Mouse (Mus musculus): ENCODE data around the gene Prmt7.
"Not testable (repeated sequence)": the region's sequence is repeated elsewhere in the genome, so short reads cannot be mapped to it uniquely, and the experiment has no call there.

The Prmt7 gene

DNA sequence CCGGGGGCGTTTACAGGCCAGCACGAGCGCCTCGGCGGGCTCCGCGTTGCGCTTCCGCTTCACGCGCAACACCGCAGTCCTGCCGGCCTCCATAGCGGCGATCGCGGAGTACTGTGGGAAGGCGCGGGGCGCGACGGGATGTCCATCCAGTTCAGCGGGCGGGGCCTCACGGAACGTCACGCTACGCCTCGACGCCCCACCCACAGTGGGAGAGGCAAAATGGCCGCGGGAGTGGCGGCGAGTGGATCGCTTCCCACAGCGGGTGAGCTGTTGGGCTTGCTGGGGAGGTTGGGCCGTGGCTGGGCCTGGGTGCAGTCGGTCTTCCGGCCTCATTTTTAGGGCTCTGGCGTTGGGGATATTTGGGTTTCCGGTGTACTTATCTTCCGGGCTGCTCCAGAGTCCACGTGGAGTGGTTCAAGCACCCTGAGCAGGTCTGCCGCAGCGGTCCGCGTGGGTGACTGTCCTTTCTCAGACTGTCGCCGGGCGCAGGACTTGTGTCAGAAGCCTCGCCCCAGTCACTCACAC is at the start of gene Prmt7, which contains the start of gene Slc7a6os:
TSS of gene Prmt7 (plus strand) at position 116 of the 525 bp plus-strand sequence.
TSS of gene Slc7a6os (minus strand) at position 115 of the 525 bp plus-strand sequence.
- DNase-seq (ENCODE audit: extremely low spot score): peak; percentile 94

DNA sequence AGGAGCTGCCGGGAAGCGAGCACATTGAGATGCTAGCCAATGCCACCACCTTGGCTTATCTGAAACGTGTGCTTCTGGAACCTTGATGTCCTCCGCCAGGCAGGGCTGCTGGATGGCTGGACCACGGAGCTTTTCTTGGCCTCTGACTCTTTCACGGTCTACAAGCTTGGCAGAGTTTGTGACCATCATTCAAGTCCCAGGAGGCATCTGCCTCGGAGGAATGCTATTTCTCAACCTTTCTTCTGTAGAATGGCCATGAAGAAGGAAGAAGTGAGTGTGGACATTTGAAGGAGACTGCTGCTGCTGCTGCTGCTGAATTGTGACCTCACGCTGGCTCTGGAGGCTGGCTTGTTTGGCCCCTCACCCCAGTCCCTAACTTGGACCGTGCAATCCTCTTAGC is 47.5 kb upstream of the Prmt7 start:
- DNase-seq (ENCODE audit: extremely low spot score): no peak

DNA sequence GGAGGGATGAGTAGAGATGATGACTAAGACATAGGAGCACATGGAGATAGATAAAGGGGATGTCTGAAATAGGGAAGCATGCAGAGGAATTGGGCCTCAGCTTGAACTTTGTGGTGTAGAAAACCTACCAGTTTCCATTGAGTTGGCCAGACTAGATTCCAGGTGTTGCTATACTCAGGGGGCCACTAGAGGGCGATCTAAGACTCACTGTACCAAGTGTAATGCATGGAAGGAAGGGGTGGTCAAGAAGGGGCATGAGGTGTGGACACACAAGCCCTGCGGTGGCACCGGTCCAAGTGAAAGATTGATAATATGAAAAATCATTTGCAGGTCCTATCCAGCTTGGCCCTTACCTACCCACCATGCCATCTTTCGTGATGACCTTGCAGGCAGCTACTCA is 45.3 kb upstream of the Prmt7 start:
- DNase-seq (ENCODE audit: extremely low spot score): peak; percentile 70

DNA sequence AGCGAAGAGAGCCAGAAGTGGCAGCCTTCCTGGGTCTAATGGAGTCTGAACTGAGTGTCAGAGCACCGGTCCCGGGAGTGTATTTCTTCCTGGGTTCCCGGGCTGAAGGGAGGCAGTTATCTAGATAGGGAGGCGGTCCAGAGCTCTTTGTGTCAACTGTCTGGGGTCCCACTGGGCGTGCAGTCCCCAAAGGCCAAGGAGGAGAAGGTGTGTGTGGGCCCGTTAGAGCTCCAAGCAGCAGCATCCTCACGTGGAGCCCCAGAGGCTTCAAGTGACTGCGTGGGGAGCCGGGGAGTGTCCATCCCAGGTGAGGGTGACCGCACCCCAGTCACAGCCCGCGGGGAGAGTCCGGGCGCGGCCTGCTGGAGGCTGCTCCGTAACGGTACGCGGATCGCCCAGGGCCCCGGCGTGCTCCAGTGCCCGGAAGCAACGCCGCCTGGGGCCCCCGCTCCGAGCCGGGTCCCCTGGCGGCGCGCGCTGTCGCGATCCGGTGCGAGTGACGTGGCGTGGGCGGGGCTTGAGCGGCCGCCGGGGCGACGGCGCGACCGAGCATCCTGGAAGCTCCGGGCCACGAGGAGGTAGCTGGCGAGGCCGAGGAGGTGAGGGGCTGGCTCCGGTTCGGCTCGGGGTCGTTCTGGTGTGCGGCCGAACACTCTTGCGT is 42.2 kb upstream of the Prmt7 start, which contains the start of gene Slc7a6:
TSS of gene Slc7a6 (plus strand) at position 502 of the 661 bp plus-strand sequence.
- peak; percentile 87 for DNase-seq (ENCODE audit: extremely low spot score)

DNA sequence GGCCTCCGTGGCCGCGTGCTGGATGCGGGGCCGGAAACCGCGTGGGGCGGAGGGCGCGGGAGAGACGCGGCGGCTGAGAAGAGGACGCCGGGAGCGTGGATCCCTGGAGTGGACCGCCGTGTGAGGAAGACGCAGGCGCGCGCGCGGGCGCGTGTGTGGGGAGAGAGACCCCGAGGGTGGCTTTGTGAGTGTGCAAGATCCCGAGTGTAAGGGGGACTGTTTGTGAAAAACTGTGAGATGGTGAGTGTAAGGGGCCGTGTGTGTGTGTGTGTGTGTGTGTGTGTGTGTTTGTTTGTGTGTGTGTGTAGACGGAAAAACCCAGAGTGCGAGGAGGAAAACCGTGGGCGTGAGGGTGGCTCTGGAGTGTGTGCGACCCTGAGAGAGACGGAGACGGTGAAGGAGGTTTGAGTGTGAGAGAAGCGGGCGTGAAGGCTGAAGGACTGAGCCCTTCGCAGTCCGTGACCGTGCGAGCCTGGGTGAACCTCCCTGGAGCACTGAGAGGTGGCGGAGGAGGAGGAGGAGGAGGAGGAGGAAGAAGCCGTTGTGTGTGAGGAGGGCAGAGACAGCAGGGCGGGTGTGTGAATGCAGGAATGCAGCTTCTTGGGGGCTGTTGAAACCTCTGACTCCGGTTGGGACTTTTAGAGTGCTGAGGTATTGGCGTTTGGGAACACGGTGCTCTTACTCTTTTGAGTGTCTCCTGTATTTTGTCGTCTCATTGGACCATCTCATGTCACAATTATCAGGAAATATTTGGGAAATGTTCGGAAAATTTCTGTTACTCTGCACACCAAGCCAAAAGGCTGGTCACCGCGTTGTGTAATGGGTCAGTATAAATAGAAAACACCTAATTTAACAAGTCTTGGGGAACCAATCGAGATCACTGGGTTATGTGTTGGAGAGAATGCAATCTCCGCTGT is 41.5 kb upstream of the Prmt7 start:
- peak; percentile 64 for DNase-seq (ENCODE audit: extremely low spot score)

DNA sequence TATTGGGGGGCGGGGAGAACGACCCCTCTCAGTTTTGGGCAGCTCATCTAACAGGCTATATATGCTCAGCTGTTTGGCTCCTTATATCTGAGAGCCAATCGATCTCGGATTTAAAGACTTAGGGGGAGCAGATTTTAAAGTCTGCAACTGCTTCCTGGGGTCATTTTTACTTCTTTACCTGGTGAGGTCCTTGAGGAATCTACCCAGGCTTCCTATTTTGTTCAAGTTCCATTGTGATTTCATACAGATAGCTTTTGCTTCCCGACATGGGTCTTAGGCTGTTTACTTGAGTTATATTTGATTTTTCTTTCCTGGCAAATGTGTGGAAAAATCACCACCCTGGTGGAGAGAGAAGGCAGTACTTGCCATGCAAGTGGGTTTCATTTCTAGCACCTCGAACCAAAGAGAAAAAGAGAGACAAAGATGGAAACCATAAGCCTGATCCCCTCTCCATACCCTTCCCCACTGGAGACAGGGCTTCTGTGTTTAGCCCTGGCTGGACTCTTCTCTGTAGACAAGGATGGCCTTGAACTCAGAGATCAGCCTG is 40.7 kb upstream of the Prmt7 start:
- DNase-seq (ENCODE audit: extremely low spot score): no peak

DNA sequence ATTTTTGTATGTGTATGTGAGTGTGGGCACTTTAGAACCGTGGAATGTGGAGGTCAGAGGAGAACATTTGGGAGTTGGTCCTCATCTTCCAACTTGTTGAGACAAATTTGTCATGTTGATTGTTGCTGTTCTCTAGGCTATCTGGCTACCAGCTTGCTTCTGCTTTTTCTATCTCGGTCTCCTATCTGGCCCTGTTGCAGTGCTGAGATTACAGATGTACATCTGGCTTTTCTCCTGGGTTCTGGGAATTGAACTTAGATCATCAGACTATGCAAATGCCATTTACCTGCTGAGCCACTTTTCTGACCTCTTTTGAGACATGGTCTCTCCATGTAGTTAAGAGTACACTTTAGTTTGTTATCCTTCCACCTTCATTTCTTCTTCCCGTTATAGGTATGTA is 37.2 kb upstream of the Prmt7 start:
- no peak for DNase-seq (ENCODE audit: extremely low spot score)

DNA sequence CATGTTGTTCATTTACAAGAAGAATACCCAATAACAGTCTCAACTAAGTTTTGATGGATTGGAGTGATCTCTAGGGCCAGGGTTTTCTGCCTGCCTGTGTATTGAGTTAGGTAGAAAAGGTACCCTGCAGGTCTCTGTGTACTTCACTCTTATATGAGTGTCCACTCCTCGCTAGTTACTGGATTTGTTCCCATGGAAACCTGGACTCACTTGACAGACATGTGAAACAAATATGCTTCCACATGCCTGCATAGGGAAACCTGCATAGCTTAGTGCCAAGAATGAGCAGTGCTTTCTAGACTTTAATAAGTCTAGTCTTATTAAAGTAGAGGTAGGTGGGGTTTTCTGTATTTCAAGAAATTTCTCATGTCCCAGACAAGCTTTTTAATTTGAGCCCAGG is 33.8 kb upstream of the Prmt7 start:
- DNase-seq (ENCODE audit: extremely low spot score): no peak

DNA sequence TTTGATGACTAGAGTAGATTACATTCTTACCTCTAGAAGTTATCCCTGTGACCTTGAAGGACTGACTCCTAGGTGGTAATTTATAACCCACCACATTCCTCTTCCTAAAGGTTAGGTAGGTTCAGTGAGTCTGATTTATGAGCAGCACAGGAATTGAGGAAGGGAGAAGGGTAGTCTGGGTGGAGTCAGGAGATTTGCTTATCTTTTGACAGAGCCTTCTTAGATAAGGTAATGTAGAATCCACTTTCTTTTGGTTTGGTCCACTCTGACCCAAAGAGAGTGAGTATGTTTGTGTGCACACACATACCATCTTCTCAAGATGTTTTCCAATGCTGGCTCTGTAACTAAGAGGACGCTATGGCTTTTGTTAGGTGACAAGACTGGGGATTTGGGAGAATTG is 33.1 kb upstream of the Prmt7 start:
- no peak for DNase-seq (ENCODE audit: extremely low spot score)

DNA sequence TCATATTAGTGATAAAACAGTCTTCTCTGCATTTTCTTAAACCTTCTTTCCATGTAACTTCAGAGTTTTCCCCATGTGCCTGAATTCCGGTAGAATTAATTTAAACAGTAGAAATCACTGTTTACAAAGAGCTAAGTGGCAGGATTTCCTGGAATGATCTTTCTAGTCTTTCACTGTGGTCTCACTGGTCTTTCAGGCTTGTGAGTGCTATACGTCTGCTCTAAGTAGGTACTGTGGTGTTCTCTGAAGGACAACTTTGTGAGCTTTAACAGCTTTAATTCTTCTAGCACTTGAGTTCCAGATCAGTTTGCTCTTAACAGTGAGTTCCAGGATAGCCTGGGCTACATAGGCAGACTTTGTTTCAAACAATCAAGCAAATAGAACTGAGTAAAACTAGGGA is 32.3 kb upstream of the Prmt7 start:
- no peak for DNase-seq (ENCODE audit: extremely low spot score)

DNA sequence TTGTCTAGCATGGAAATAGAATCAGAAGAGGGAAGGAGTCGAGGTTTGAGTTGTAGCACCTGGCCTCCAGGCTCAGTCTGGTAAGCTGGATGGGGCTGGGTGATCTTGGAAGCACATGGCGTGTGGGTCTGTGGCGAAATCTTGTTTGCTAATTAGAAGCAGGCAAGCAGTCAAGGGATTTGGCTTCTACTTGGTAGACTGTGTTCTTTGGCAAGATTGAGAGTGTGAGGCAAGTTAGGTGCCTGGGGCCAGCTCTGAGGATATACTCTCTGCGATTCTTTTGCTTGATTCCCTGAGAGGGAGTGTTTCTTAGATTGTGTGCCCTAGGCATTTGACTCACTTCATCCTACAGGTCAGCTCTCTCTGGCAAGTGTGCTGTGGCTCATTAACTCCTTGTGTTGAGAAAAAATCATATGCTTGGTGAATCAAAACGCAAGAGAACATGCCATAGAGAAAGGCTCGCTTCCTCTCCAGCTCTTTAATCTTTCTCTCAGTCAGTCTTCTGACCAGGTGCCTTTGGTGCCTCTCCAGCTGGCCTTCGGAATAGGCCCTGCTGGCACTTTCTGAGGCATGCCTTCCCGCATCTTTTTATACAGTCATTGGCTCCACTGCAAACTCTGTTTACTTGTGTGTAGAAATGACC is 25.0 kb upstream of the Prmt7 start:
- DNase-seq (ENCODE audit: extremely low spot score): no peak

DNA sequence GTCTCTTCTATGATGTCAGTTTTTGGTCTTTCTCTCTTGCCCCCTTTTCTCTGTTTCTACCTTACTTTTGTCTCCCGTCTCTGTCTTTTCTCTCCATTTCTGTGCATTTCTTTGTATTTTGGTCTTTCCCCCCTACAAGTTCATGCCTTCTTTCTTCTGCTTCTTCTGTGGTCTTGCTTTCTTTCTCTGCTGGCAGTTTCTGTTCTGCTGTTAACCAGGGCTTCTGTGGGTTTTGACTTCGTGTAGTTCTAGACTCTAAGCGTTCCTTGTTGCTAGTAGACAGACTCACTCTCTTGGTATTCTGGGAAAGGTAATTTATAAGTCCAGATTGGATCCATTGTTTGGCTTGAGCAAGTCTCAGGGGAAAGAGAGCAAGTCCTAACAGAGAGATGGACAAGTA is 24.3 kb upstream of the Prmt7 start:
- no peak for DNase-seq (ENCODE audit: extremely low spot score)

DNA sequence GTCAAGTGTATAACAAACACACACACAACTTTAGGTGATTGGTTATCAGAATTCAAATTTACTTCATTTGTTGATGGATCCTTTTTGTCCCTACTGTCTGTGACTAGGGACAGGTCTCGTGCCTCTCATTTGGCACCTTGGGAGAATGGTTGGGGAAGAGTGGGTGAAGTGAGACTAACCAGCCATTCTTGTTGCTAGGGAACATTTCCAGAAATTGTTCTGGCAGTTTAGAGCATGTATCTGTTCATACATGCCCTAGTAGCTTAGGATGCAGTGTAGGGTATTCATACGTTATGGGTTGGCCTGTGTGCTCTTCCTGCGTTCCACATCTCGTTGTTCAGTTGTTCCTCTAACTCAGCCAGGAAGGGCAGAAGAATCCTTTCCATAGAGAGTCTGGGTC is 21.6 kb upstream of the Prmt7 start:
- DNase-seq (ENCODE audit: extremely low spot score): no peak

DNA sequence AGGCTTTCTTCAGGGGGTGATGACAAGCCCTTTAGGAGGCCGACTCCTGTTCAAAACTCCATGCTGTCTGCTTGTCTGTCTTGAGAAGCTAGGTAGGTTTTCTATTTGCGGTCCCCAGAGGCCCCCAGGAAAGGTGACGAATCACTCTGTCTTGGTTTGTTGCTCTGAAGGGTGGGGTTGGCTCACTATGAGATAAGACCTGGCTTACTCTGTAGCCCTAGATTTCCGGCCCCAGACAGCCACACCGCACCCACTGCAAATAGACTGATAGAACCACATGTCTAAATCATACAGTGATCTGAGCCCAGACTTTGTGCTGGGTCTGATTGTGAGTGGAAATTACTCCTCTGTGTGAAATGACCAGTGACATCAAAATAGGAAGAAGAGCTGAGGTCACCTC is 19.1 kb upstream of the Prmt7 start:
- DNase-seq (ENCODE audit: extremely low spot score): no peak

DNA sequence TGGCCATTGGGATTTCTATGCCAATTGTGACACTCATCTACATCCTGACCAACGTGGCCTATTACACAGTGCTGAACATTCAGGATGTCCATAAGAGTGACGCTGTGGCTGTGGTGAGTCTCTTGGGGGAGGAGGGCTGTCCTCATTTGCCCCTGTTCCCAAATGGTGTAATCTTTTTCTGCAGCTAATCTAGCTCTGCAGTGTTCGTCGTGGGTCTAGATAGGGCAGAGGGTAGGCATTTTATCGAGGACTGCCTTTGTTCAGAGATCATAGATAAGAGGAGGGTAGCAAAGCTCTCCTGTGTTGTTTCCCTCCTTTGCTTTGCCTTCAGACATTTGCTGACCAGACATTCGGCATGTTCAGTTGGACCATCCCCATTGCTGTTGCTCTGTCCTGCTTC is 17.6 kb upstream of the Prmt7 start:
- DNase-seq (ENCODE audit: extremely low spot score): no peak

DNA sequence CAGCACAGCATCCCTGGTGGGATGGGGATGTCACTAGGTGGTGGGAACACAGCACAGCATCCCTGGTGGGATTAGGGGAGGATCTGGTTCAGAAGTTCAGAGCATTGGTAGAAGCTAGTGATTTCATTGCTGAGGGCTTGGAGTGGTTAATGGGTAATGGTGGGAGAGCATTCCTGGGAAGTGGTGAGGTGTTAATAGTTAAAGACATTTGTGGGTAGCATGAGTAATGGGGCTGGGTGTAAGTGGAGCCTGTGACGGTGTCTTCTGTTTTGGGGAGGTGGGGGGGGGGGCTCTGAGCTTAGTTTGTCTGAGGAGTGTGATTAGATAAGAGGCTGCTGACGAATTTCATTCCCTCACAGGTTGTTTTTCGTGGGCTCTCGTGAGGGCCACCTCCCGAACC is 16.7 kb upstream of the Prmt7 start:
- no peak for DNase-seq (ENCODE audit: extremely low spot score)

DNA sequence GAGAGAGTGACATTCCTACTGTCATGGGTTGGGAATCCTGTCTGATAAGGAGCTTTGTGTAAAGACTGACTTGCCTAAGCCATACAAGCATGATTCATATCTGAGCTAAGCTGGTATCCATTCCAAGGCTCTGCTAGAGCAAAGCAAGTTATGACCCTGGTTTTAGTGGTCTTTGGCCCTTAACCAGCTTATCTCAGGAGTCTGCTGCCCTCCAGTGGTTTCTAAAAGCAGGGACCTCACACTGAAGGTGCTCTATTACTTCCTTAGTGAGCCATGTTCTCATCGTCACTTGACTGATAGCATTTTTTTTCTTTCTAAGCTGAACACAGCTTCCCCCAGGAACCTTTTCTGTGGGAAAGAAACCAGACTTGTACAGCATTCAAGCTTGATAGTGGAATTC is 12.0 kb upstream of the Prmt7 start:
- DNase-seq (ENCODE audit: extremely low spot score): peak; percentile 33

DNA sequence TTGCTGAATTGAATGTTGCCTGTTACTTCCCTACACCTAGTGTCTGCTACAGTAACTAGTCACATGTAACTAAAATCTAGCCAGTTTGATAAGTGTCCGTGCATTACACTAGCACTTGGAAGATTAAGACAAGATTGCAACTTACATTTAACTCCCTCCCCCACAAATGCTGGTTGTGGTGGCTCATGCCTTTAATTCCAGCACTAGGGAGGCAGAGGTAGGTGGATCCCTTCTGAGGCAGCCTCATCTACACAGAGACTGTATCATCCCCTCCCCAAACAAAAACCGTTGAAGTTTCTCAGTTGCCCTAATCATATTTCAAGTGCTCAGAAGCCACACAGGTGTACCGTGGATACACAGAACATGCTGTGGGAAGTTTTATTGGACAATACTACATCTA is 11.1 kb upstream of the Prmt7 start:
- DNase-seq (ENCODE audit: extremely low spot score): not testable (repeated sequence)

DNA sequence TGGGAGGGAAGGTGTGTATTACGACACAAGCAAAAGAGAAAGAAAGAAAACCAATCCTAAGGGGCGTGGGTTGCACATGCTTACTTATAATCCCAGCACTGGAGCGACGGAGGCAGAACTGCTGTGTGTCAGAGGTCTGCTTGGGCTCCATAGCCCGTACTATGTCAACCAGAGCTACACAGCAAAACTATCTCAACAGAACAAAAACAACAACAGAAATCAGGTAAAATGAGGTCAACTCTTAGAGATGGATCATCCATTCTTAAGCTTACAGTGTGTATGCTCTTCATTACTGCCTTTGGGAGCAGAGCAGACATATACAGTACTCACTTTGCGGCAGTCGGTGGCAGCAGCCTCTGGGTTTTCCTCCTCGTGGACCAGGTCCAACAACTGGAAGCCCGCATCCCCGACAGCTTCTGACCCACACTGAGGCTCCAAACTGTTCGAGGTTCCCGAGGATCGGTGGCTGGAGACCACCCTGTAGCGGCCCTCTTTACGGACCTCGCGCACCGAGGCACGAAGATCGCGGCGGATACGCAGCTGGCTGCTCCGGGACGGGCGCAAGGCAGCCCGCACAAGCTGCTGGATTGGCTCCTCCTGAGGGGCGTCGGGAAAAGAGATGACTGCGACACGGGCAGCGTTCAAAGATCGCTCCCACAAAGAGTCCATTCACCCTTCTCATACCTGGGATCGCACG is 553 bp upstream of the Prmt7 start:
- DNase-seq (ENCODE audit: extremely low spot score): no peak

DNA sequence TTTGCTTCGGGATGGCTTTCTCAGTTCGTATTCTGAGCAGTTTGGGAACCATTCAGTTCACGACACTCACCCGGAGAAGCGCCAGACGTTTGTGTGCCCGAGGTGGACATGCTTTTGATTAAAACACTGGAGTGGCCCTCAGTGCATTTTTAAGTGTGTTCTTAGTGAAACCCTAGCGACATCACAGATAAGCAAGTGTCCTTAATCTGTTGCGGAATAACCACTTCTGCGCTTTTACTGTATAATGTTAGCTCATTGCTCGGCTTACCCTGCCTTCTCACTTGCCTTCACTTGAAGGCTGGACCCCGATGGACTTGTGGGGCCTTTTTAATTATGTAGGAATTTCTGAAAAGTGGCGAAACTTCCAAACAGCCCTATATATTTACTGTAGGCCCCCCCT is 685 bp downstream of the Prmt7 start:
- DNase-seq (ENCODE audit: extremely low spot score): no peak

DNA sequence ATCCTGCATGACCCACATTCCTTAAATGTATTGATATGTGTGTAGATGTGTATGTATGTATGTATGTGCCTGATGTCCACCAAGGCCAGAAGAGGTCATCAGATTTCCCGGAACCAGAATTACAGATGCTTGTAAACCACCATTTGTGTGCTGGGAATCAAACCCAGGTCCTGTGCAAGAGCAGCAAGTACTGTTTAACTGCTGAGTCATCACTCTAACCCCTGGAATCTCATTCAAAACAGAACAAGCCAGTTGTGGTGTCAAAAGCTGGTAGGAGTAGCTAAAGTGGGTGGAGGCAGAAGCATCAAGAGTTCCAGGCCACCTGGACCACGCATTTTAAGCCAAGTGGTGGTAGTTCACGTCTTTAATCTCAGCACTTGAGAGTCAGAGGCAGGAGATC is 3.2 kb downstream of the Prmt7 start:
- DNase-seq (ENCODE audit: extremely low spot score): no peak

All from embryo, embryonic 9.5 days (tissue).